Mouse (Mus musculus): ENCODE data around the gene Hnrnpa3.

- TF ChIP-seq CTCF (IDR thresholded peaks at IDR 0.05; ENCODE audit: low read depth) (no peak; the same call in 1 of the 2 replicates), EP300 (optimal IDR thresholded peaks at IDR 0.05) (peak; percentile 89)
These were observed 44.5 kb downstream of the Hnrnpa3 start for GRCm38 (mm10) chr2:75703375-75704181.

All from stomach, postnatal 0 days (tissue).